Mouse (Mus musculus) liver, adult (tissue): ENCODE data around the gene Mknk1.

ENCODE experiments used
- GATA4 ChIP-seq: IDR thresholded peaks from 2 replicates; pipeline ENCODE4 v1.6.1; 2014; ENCODE audit warnings: mild to moderate bottlenecking, low read length; ENCODE audit not compliant: insufficient replicate concordance

Gene Mknk1

GRCm38 (mm10) chr4:115830491-115830890 is 8.5 kb upstream of the Mknk1 start:
- TF ChIP-seq GATA4: peak; percentile 47; the same call in 1 of the 2 replicates

GRCm38 (mm10) chr4:115831221-115831620 is 7.8 kb upstream of the Mknk1 start:
- TF ChIP-seq GATA4: no peak

- TF ChIP-seq GATA4: no peak
Measured at GRCm38 (mm10) chr4:115832040-115832439, 7.0 kb upstream of the Mknk1 start.

GRCm38 (mm10) chr4:115835576-115835975 is 3.4 kb upstream of the Mknk1 start:
- TF ChIP-seq GATA4: no peak

GRCm38 (mm10) chr4:115838196-115838595 is 802 bp upstream of the Mknk1 start:
- TF ChIP-seq GATA4: no peak

GRCm38 (mm10) chr4:115839956-115840355 is 958 bp downstream of the Mknk1 start:
- TF ChIP-seq GATA4: no peak

- TF ChIP-seq GATA4: no peak
Measured at GRCm38 (mm10) chr4:115840842-115841241, 1.8 kb downstream of the Mknk1 start.

GRCm38 (mm10) chr4:115846656-115847055 is 7.7 kb downstream of the Mknk1 start:
- no peak for TF ChIP-seq GATA4

- no peak for TF ChIP-seq GATA4
Measured at GRCm38 (mm10) chr4:115847377-115847776, 8.4 kb downstream of the Mknk1 start.

- TF ChIP-seq GATA4: no peak
Measured at GRCm38 (mm10) chr4:115848083-115848482, 9.1 kb downstream of the Mknk1 start.

GRCm38 (mm10) chr4:115848990-115849677 is 10.1 kb downstream of the Mknk1 start:
- TF ChIP-seq GATA4: no peak

GRCm38 (mm10) chr4:115850111-115850510 is 11.1 kb downstream of the Mknk1 start:
- no peak for TF ChIP-seq GATA4

GRCm38 (mm10) chr4:115850631-115851030 is 11.6 kb downstream of the Mknk1 start:
- TF ChIP-seq GATA4: no peak

GRCm38 (mm10) chr4:115851569-115851968 is 12.6 kb downstream of the Mknk1 start:
- TF ChIP-seq GATA4: no peak

GRCm38 (mm10) chr4:115855100-115855499 is 16.1 kb downstream of the Mknk1 start:
- no peak for TF ChIP-seq GATA4

GRCm38 (mm10) chr4:115855609-115856008 is 16.6 kb downstream of the Mknk1 start:
- TF ChIP-seq GATA4: no peak

- no peak for TF ChIP-seq GATA4
Measured at GRCm38 (mm10) chr4:115856282-115856681, 17.3 kb downstream of the Mknk1 start.

GRCm38 (mm10) chr4:115857293-115857883 is 18.4 kb downstream of the Mknk1 start:
- TF ChIP-seq GATA4: no peak

GRCm38 (mm10) chr4:115863352-115863751 is 24.4 kb downstream of the Mknk1 start:
- TF ChIP-seq GATA4: no peak
